Mouse (Mus musculus) hindbrain, embryonic 16.5 days (tissue): ENCODE results near the gene Nfatc4. TPM values are rescaled to one million over a fixed set of nuclear protein-coding genes. Genes with fewer than 3 reads are reported as not detected.

ENCODE experiments used
- ATAC-seq: fragments of 200-750 bp; cut with Nextera tagmentation; 2 replicates; pipeline ENCODE4 v1.8.0; 2017; ENCODE audit warnings: moderate TSS enrichment, moderate library complexity
- H3K27ac ChIP-seq: fragments of 300-500 bp; sonication (generic); 2 replicates; pipeline ENCODE4 v1.5.1; 2014; ENCODE audit warnings: low read depth, mild to moderate bottlenecking, control low read depth, low read length, moderate library complexity
- H3K27me3 ChIP-seq: fragments of 300-500 bp; sonication (generic); replicated peaks from 2 replicates; pipeline ENCODE4 v1.6.1; 2014; ENCODE audit warnings: low read length; ENCODE audit not compliant: control insufficient read depth, insufficient read depth
- H3K36me3 ChIP-seq: fragments of 300-500 bp; sonication (generic); 2 replicates; pipeline ENCODE4 v1.6.1; 2014; ENCODE audit warnings: mild to moderate bottlenecking, low read length, moderate library complexity, mixed read lengths; ENCODE audit not compliant: control insufficient read depth, insufficient read depth
- H3K4me1 ChIP-seq: fragments of 300-500 bp; sonication (generic); 2 replicates; pipeline ENCODE4 v1.6.1; 2014; ENCODE audit warnings: low read depth, low read length; ENCODE audit not compliant: control insufficient read depth, insufficient read depth
- H3K4me2 ChIP-seq: fragments of 300-500 bp; sonication (generic); 2 replicates; pipeline ENCODE4 v1.6.1; 2014; ENCODE audit warnings: mild to moderate bottlenecking, low read length, control low read depth, moderate library complexity
- H3K4me3 ChIP-seq: fragments of 300-500 bp; sonication (generic); 2 replicates; pipeline ENCODE4 v1.5.1; 2014; ENCODE audit warnings: mild to moderate bottlenecking, low read length, control low read depth, moderate library complexity
- H3K9ac ChIP-seq: fragments of 300-500 bp; sonication (generic); 2 replicates; pipeline ENCODE4 v1.6.1; 2014; ENCODE audit warnings: low read depth, mild to moderate bottlenecking, control low read depth, low read length, moderate library complexity
- H3K9me3 ChIP-seq: fragments of 300-500 bp; sonication (generic); 2 replicates; pipeline ENCODE4 v1.6.1; 2014; ENCODE audit warnings: mild to moderate bottlenecking, low read length, moderate library complexity; ENCODE audit not compliant: control insufficient read depth
- WGBS: fragments of 180-500 bp; shearing (Covaris S2); extraction: QIAGEN DNeasy Blood & Tissue Kit; methylation state at CpG from one replicate; pipeline ENCODE4 v1.1.7; 2014; 5-methylcytosine and 5-hydroxymethylcytosine counted together
- polyA plus RNA-seq: library from polyadenylated mRNA; unstranded; fragments of >200 nt; fragmentation: Nextera tagmentation; extraction: Ambion mirVana; gene quantifications from 2 replicates; pipeline ENCODE4 v1.2.1, GENCODE M21; 2015

The Nfatc4 gene
- polyA plus RNA-seq, 1 experiment from 2014 or later: 6.5 TPM

DNA sequence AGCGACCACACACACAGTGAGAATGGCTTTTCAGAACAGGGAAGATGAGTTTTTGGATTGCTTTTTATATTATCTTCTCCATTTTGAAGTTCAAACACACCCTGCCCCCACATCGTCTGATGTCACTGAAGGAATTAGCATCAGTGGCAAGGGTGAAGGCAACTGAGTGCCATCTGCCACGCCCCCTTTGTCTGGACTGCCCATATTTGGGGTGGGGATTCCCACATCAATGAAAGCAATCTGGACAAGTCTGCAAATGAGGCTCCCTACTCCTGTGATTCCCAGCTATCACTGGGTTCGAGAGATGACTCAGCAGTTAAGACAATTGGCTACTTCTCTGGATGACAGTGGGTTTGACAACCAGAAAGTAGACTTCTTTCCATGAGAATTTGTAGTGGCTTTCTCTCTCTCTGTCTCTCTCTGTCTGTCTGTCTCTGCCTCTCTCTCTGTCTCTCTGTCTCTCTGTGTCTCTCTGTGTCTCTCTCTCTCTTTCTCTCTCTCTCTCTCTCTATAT, 18.0 kb downstream of the Nfatc4 start:
- Histone ChIP-seq H3K9ac (no peak overlapping the region), H3K4me3 (no peak overlapping the region), H3K27me3 (no peaks in the 10 kb centered on the region), H3K4me1 (no peaks in the 10 kb centered on the region), H3K27ac (no peak overlapping the region), H3K9me3 (no peaks in the 10 kb centered on the region), H3K4me2 (no peak overlapping the region), H3K36me3 (no peaks in the 10 kb centered on the region)
- ATAC-seq: no peak
- 58% methylated on average over 4 of the region's 4 CpGs for WGBS

DNA sequence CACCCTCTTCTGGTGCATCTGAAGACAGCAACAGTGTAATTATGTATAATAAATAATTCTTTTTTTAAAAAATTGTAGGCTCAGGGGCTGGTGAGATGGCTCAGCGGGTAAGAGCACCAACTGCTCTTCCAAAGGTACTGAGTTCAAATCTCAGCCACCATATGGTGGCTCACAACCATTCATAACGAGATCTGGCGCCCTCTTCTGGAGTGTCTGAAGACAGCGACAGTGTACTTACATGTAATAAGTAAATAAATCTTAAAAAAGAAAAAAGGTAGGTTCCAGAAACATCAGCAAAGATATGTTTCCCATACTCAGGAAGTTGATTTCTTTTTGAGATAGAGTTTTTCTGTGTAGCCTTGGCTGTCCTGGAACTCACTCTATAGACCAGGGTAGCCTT, 19.9 kb downstream of the Nfatc4 start:
- no peak overlapping the region for H3K9ac ChIP-seq
- no peaks in the 10 kb centered on the region for H3K4me1 ChIP-seq
- no peaks in the 10 kb centered on the region for H3K36me3 ChIP-seq
- H3K9me3 ChIP-seq: no peaks in the 10 kb centered on the region
- H3K27ac ChIP-seq: no peak overlapping the region
- no peaks in the 10 kb centered on the region for H3K27me3 ChIP-seq
- ATAC-seq: no peak
- H3K4me2 ChIP-seq: no peak overlapping the region
- no peak overlapping the region for H3K4me3 ChIP-seq
- WGBS: 77% methylated on average over 4 of the region's 4 CpGs

DNA sequence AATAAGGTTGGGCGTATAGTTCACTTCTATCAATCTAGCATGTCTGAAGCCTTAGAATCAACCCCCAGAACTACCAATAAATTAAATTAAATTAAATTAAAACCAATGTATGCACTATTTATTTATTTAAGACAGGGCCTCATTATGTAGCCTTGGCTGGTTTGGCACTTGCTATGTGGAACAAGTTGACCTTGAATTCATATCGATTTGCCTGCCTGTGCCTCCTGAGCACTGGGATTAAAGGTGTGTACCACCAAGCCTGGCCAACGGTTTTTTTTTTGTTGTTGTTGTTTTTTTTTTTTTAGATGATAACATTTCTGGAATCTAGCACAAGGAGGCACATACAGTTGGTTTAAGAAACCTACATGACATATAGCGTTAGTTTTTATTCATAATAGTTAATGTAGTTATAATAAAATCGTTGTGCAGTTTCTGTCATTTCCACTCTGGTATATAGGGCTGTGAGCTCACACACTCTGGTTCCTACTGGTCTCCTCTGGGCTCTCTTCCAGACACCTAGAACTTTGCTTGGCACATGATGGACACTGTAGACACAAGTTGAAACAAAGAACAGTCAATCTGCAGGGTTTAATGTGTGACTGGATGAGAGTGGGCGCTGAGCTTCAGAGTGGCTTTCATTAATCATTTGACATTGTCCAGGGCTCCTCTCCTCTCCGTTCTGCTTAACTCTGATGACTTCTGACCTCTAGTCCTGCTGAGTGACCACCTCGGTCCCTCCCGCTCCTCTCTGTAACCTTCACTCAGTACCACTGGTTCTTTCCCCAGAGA, 22.8 kb downstream of the Nfatc4 start:
- Histone ChIP-seq H3K4me2 (no peak overlapping the region), H3K4me1 (no peaks in the 10 kb centered on the region), H3K27ac (no peak overlapping the region), H3K9ac (no peak overlapping the region), H3K27me3 (no peaks in the 10 kb centered on the region), H3K4me3 (no peak overlapping the region), H3K9me3 (no peaks in the 10 kb centered on the region), H3K36me3 (no peaks in the 10 kb centered on the region)
- WGBS: 71% methylated on average over 9 of the region's 9 CpGs
- no peak for ATAC-seq

DNA sequence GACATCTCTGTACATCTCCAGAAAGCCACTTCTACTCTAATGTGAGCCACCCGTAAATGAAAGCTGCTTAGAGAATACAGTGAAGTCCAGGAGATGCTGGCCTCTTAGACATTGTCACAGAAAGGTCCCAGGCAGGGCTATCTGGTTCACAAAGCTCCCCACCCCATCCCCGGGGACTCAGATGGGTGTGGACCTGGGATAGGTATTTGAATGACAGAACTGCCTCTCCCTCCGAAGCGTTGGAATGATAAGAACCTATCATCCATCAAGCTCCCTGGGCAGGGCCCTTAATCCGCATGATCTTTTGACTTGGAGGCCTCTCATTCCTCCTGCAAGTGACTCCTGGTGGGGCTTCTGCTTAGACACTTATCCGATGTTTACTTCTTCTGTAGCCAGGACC, 27.9 kb downstream of the Nfatc4 start:
- H3K4me2 ChIP-seq: no peak overlapping the region
- no peak for ATAC-seq
- 60% methylated on average over 6 of the region's 6 CpGs for WGBS
- no peak overlapping the region for H3K4me3 ChIP-seq
- no peaks in the 10 kb centered on the region for H3K9me3 ChIP-seq
- H3K36me3 ChIP-seq: no peaks in the 10 kb centered on the region
- H3K4me1 ChIP-seq: peaks cover 22% of the 10 kb centered on the region
- no peaks in the 10 kb centered on the region for H3K27me3 ChIP-seq
- no peak overlapping the region for H3K27ac ChIP-seq
- no peak overlapping the region for H3K9ac ChIP-seq

DNA sequence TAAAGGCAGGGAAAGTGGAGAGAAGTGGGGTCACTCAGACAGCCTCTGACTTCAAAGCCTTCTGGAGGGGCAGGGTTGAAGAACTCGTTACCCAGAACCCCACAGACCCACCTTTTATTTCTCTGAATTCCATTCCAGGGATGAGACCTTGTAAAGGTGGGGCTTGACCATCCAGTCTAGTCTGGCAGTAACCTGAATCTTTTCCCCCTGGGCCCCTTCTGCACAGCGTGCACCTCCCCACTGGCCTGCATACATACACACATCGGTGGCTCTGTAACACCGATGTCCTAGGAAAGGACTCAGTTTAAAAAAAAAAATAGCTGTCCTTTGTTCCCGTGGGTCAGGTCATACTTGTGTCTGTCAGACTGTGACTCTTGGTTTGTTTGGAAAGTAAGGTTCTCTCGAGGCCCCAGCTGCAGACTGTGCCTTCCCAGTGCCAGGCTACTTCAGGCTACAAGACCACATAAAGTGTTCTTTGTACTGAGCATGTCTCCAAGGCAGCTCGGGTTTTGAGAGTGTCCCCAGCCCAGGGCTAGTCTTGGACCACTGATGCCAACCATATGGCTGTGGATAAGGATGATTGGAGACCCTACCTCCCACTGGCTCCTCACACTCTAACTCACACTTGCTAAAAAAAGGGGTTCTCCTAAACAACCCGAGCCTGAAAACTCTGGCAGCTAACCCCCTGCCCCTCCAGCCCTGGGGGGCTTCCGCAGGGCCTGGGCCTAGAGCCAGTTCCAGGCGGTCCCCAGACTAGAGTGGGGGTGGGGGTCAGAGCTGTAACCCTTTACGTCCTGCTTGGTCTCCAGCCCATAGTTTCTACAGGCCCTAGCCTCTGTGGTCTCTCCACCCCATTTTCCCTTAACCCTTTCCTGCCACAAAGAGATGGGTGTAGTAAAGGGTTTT, 30.0 kb downstream of the Nfatc4 start:
- Histone ChIP-seq H3K4me2 (peak overlapping the region; percentile 74), H3K4me3 (peak overlapping the region; percentile 54), H3K9me3 (no peaks in the 10 kb centered on the region), H3K27me3 (no peaks in the 10 kb centered on the region), H3K36me3 (no peaks in the 10 kb centered on the region), H3K9ac (peak overlapping the region; percentile 84), H3K27ac (peak overlapping the region; percentile 84), H3K4me1 (peaks cover 38% of the 10 kb centered on the region)
- ATAC-seq: peak; percentile 87
- WGBS: 5% methylated on average over 11 of the region's 11 CpGs

DNA sequence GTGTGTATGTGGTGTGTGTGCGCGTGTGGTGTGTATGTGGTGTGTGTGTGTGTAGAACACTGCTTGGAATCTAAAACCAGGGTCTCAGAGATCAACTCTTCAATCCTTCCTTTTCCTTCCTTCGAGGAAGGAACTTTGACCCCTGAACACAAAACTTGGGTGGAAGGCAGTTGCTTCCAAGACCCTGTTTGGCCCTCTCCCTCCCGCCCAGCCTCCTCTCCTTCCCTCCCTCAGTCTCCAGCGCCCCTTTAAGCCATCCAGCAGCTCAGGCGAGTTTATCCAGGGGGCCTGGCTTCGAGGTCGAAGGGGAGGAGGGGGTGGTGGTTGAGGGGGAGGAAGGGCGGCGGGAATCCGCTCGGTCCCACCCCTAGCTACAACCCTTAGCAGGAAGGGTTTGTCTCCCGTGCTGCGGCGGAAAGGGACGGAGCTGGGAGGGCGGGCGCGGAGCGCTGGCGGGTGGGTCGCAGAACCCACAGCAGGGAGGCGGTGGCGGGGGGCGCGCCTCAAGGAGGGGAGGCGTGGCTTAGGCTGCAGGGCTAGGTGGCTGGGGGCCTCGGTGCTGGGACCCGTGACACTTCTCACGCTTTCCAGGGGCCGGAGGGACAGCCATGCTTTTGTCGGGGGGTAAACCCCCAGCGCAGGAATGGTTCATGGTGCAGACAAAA, 30.8 kb downstream of the Nfatc4 start, which contains the start of gene Nynrin:
Gene Nynrin, plus strand, starts transcription at position 390 of the 665 bp plus-strand sequence.
- 1% methylated on average over 32 of the region's 33 CpGs for WGBS
- Histone ChIP-seq H3K4me1 (peaks cover 38% of the 10 kb centered on the region), H3K9ac (peak within 1 kb of the TSS; percentile 84), H3K4me2 (peak within 1 kb of the TSS; percentile 74), H3K27me3 (no peaks in the 10 kb centered on the region), H3K4me3 (peak within 1 kb of the TSS; percentile 54), H3K36me3 (no peaks in the 10 kb centered on the region), H3K27ac (peak within 1 kb of the TSS; percentile 84), H3K9me3 (no peaks in the 10 kb centered on the region)
- ATAC-seq: peak; percentile 82

DNA sequence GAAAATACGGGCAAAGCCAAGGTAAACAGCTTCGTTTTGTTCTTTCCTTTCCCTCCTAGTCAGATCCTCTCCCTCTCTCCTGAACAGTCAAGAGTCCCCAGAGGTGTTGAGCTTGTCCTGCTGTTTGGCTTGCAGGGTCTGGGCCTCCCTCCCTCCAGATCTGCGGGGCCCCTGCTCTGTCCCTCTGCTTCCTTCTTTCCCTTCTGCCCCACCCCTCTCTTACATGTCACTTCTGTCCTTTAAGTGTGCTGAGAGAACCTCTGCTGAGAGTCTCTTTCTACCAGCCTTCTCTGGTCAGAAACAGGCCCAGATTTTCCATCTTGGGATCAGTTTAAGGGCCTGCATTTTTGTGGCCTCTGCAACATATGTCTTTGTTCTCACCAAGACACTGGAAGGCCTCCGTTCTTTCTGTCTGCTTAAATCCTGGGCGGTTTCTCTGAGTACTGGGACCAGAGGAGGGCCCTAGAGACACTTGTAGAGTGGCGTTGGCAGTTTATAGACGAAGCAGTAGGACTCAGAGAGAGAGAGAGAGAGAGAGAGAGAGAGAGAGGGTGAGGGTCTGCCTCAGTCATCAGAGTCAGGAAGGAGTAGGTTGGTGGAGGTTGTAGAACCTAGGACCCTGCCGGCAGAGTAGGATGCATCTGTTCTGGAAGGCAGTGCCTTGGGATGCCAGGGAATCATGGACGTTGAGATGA, 31.6 kb downstream of the Nfatc4 start:
- Histone ChIP-seq H3K9me3 (no peaks in the 10 kb centered on the region), H3K36me3 (no peaks in the 10 kb centered on the region), H3K27ac (peak overlapping the region; percentile 84), H3K4me3 (peak overlapping the region; percentile 54), H3K4me1 (peaks cover 42% of the 10 kb centered on the region), H3K4me2 (peak overlapping the region; percentile 74), H3K9ac (peak overlapping the region; percentile 84), H3K27me3 (no peaks in the 10 kb centered on the region)
- peak; percentile 9; the same call in 1 of the 2 replicates for ATAC-seq
- WGBS: 0% methylated on average over 9 of the region's 9 CpGs

DNA sequence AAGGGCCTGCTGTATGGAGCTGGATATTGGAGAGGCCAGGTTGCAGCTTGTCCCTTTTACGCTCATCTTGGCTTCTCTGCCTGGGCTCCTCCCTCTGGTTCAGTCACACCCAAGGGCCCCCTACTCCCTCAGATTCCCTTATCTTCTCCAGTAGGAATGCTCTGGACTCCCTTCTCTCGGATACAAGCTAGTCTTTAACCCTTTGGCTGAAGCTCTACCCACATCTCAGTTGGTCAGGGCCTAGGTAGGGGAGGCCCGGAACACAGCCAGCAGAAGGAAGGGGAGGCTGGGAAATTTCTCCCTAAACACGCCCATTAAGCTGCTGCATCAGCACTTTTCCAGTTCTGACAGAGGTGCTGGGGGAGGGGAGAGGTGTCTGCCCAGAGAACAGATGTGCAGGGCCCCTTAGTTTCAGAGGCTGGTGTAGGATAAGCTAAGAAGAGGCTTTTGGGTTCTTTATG, 32.2 kb downstream of the Nfatc4 start:
- H3K4me1 ChIP-seq: peaks cover 42% of the 10 kb centered on the region
- H3K4me2 ChIP-seq: peak overlapping the region; percentile 74
- peak overlapping the region; percentile 84 for H3K27ac ChIP-seq
- H3K36me3 ChIP-seq: no peaks in the 10 kb centered on the region
- H3K9me3 ChIP-seq: no peaks in the 10 kb centered on the region
- H3K27me3 ChIP-seq: no peaks in the 10 kb centered on the region
- ATAC-seq: peak; percentile 13
- WGBS: 1% methylated on average over 4 of the region's 4 CpGs
- peak overlapping the region; percentile 54 for H3K4me3 ChIP-seq
- peak overlapping the region; percentile 84 for H3K9ac ChIP-seq
